In the genomic region with DNA sequence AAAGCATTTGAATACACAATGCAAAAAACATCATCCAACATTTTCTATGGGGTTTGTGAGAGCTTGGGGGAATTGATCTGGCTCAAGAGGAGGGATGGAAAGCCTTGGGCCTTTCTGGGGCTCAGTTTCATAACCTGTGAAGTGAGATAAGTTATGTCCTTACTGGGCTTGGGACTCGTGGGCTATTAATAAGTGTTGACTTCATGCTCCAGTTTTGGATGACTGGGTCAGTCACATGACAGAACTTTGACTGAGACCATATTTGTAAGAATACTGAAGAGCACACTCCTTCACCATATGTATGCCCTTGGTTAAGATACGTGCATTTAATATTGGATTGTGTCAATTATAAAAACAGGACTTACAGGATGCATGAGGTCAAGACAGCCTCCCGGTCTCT, we compare ENCODE assay signal across 25 mouse cellular contexts. TPM values are rescaled to one million over a fixed set of nuclear protein-coding genes. Genes with fewer than 3 reads are reported as not detected.
DNase-seq lines count a peak whose midpoint lies in the region; ATAC-seq and TF ChIP-seq lines count a peak whose summit lies in the region.
"Had no signal": no experiment of that assay in that cellular context is flagged by ENCODE, and none has a peak within 500 bp of the region (broad histone marks: within the 10 kb centered on the region; RNA-seq: fewer than 3 reads in every experiment).

No protein-coding gene starts in this region.

- no peak for TF ChIP-seq CTCF in left cerebral cortex, adult 2 months (IDR thresholded peaks at IDR 0.05)

- H3K4me1 ChIP-seq in heart, embryonic 10.5 days: peaks cover 4% of the 10 kb centered on the region; the same call in 1 of the 2 replicates
- H3K4me1 ChIP-seq in heart, embryonic 16.5 days (ENCODE audit: control insufficient read depth, insufficient read depth, low read length): peaks cover 19% of the 10 kb centered on the region
- H3K4me1 ChIP-seq: embryonic facial prominence, embryonic 12.5 days; hindbrain, embryonic 12.5 days had no signal

- H3K4me2 ChIP-seq in heart, embryonic 16.5 days (ENCODE audit: low read depth, low read length): no peak overlapping the region
- H3K4me2 ChIP-seq: embryonic facial prominence, embryonic 12.5 days; hindbrain, embryonic 12.5 days; kidney, embryonic 15.5 days; midbrain, embryonic 11.5 days had no signal

- H3K9ac ChIP-seq in heart, embryonic 16.5 days (ENCODE audit: low read length): no peak overlapping the region
- H3K9ac ChIP-seq: embryonic facial prominence, embryonic 12.5 days; hindbrain, embryonic 12.5 days; kidney, embryonic 15.5 days had no signal

- H3K4me3 ChIP-seq in heart, embryonic 10.5 days: no peak overlapping the region
- no peak overlapping the region for H3K4me3 ChIP-seq in heart, embryonic 16.5 days (ENCODE audit: low read length)
- no peak overlapping the region for H3K4me3 ChIP-seq in left cerebral cortex, adult 2 months
- H3K4me3 ChIP-seq: embryonic facial prominence, embryonic 12.5 days; hindbrain, embryonic 12.5 days; kidney, embryonic 15.5 days; limb, embryonic 10.5 days had no signal

- H3K27me3 ChIP-seq in heart, embryonic 10.5 days (ENCODE audit: insufficient read depth, poor library complexity, severe bottlenecking): 0 out of 2 replicates have a peak, but pooled peaks cover 5% of the 10 kb centered on the region
- no peaks in the 10 kb centered on the region for H3K27me3 ChIP-seq in heart, embryonic 16.5 days (ENCODE audit: control insufficient read depth, insufficient read depth, low read length)
- H3K27me3 ChIP-seq: embryonic facial prominence, embryonic 12.5 days; kidney, embryonic 15.5 days had no signal

- intact Hi-C loops in heart, postnatal 25 days (cut with DNase I): no loop called here
- intact Hi-C loops in left cerebral cortex, adult 2 months (cut with DNase I): no loop called here

- H3K27ac ChIP-seq in heart, embryonic 10.5 days: peak overlapping the region; percentile 57; the same call in 1 of the 2 replicates
- H3K27ac ChIP-seq in heart, embryonic 16.5 days (ENCODE audit: low read length): peak overlapping the region; percentile 86
- no peak overlapping the region for H3K27ac ChIP-seq in left cerebral cortex, adult 2 months
- H3K27ac ChIP-seq: embryonic facial prominence, embryonic 12.5 days; hindbrain, embryonic 12.5 days; kidney, embryonic 15.5 days; limb, embryonic 10.5 days had no signal

- DNase-seq in heart, adult 11 months: peak; percentile 94
- no peak for DNase-seq in heart, postnatal 25 days (ENCODE audit: low spot score)
- DNase-seq in heart, embryonic 10.5 days (ENCODE audit: low spot score): no peak
- no peak for DNase-seq in left cerebral cortex, adult 8-10 months (ENCODE audit: low spot score in 2 of 2)
- DNase-seq in left cerebral cortex, adult 2 months (ENCODE audit: extremely low spot score in 1 of 2, low spot score in 2 of 2): no peak
- no peak for DNase-seq in kidney, postnatal 10 days
- DNase-seq: adrenal gland, postnatal 10 days; cerebellum, adult 18-20 months; cerebellum, postnatal 14 days; kidney, adult 11 months; kidney, postnatal 4 days; layer of hippocampus, adult 9-11 months had no signal

- H3K36me3 ChIP-seq in heart, embryonic 10.5 days: no peaks in the 10 kb centered on the region
- no peaks in the 10 kb centered on the region for H3K36me3 ChIP-seq in heart, embryonic 16.5 days (ENCODE audit: control insufficient read depth, insufficient read depth)
- H3K36me3 ChIP-seq: embryonic facial prominence, embryonic 12.5 days; hindbrain, embryonic 12.5 days; kidney, embryonic 15.5 days; limb, embryonic 10.5 days had no signal

- no peaks in the 10 kb centered on the region for H3K9me3 ChIP-seq in heart, embryonic 10.5 days
- H3K9me3 ChIP-seq in heart, embryonic 16.5 days (replicated peaks; ENCODE audit: control insufficient read depth, low read length): no peaks in the 10 kb centered on the region
- H3K9me3 ChIP-seq: embryonic facial prominence, embryonic 12.5 days; hindbrain, embryonic 12.5 days; kidney, embryonic 15.5 days; limb, embryonic 10.5 days had no signal

- WGBS in heart, embryonic 10.5 days: 70% methylated on average over 3 of the region's 3 CpGs
- WGBS in heart, embryonic 16.5 days: 46% methylated on average over 3 of the region's 3 CpGs

- ATAC-seq in heart, embryonic 16.5 days (replicated peaks; ENCODE audit: extremely low read depth, insufficient read depth, low FRiP score): peak; percentile 84
- ATAC-seq: CD4-positive, CD25-positive, alpha-beta regulatory T cell, adult 4 months; lung, postnatal 0 days had no signal

RNA-seq across cellular contexts. Expression of gene Lhpp, which starts 17.0 kb away (rescaled TPM):
- 10 to 100 TPM; 14.6 to 15.6 TPM for total RNA-seq in heart, postnatal 25 days (2021)
- polyA plus RNA-seq in heart, embryonic 10.5 days (2016; fragmentation: Nextera tagmentation; extraction: Ambion mirVana): 17.4 and 19.3 TPM in 2 replicates
- 23.7 and 25.1 TPM in 2 replicates for polyA plus RNA-seq in heart, embryonic 16.5 days (2015; fragmentation: Nextera tagmentation; extraction: Ambion mirVana)
- 10 to 100 TPM; 16.2 to 18.5 (median 17.1) TPM for total RNA-seq in left cerebral cortex, adult 8-10 months (2022)
- total RNA-seq in left cerebral cortex, adult 2 months (2021): 10 to 100 TPM; 15.5 to 16.3 TPM

RNA-seq across cellular contexts. Expression of gene Nkx1-2, which starts 28.0 kb away (rescaled TPM):
- not detected for total RNA-seq in heart, postnatal 25 days (2021)
- polyA plus RNA-seq in heart, embryonic 10.5 days (2016; fragmentation: Nextera tagmentation; extraction: Ambion mirVana): not detected in 2 replicates
- polyA plus RNA-seq in heart, embryonic 16.5 days (2015; fragmentation: Nextera tagmentation; extraction: Ambion mirVana): not detected in 2 replicates
- total RNA-seq in left cerebral cortex, adult 8-10 months (2022): under 1 TPM in 2 of 4 experiments, not detected in 2; 0.14 to 0.15 TPM
- total RNA-seq in left cerebral cortex, adult 2 months (2021): not detected
- total RNA-seq: granulocyte monocyte progenitor cell, adult 5-6 weeks; liver, adult 2 months; megakaryocyte progenitor cell, adult 5-6 weeks had no signal
- polyA plus RNA-seq: CD4-positive, CD25-positive, alpha-beta regulatory T cell, adult 4 months; forebrain, embryonic 11.5 days; kidney, embryonic 15.5 days; limb, embryonic 10.5 days; liver, adult 2 months; liver, embryonic 16.5 days; lung, postnatal 0 days had no signal

RNA-seq across cellular contexts. Expression of gene Oat, which starts 51.2 kb away (rescaled TPM):
- total RNA-seq in heart, postnatal 25 days (2021): 100 to 1,000 TPM; 162 to 164 TPM
- polyA plus RNA-seq in heart, embryonic 10.5 days (2016; fragmentation: Nextera tagmentation; extraction: Ambion mirVana): 148 and 160 TPM in 2 replicates
- 214 and 222 TPM in 2 replicates for polyA plus RNA-seq in heart, embryonic 16.5 days (2015; fragmentation: Nextera tagmentation; extraction: Ambion mirVana)
- 100 to 1,000 TPM in 2 of 4 experiments, 10 to 100 TPM in 2; 92.1 to 104 (median 98.2) TPM for total RNA-seq in left cerebral cortex, adult 8-10 months (2022)
- total RNA-seq in left cerebral cortex, adult 2 months (2021): 10 to 100 TPM; 83.8 to 83.9 TPM
